Mouse (Mus musculus) megakaryocyte, embryonic 14.5 days (primary cell): ENCODE results near the gene Ifnl2. TPM values are rescaled to one million over a fixed set of nuclear protein-coding genes. Genes with fewer than 3 reads are reported as not detected.

ENCODE experiments used
- H3K27me3 ChIP-seq: replicated peaks from 2 replicates; pipeline ENCODE3; 2012; ENCODE audit warnings: inconsistent platforms
- H3K36me3 ChIP-seq: replicated peaks from 2 replicates; pipeline ENCODE3; 2012; ENCODE audit warnings: low read length, inconsistent platforms, mixed read lengths
- H3K4me1 ChIP-seq: 2 replicates; pipeline ENCODE4 v1.6.1; 2012; ENCODE audit warnings: inconsistent platforms
- H3K4me3 ChIP-seq: replicated peaks from 2 replicates; pipeline ENCODE3; 2012; ENCODE audit warnings: moderate library complexity, mild to moderate bottlenecking, inconsistent platforms
- H3K9me3 ChIP-seq: 2 replicates; pipeline ENCODE4 v1.6.1; 2012; ENCODE audit warnings: inconsistent platforms
- FLI1 ChIP-seq: IDR thresholded peaks from 2 replicates; pipeline ENCODE4 v1.6.1; 2012; ENCODE audit warnings: low read length, inconsistent platforms, mixed read lengths
- GATA1 ChIP-seq: IDR thresholded peaks from 3 replicates; pipeline ENCODE4 v1.6.1; 2012; ENCODE audit warnings: mixed read lengths, low read length, inconsistent platforms, borderline replicate concordance
- polyA plus RNA-seq: library from polyadenylated mRNA; stranded (reverse); fragments of >175 nt; gene quantifications from 2 replicates; pipeline ENCODE4 v1.2.3, GENCODE M21; 2012; ENCODE audit warnings: low replicate concordance; ENCODE audit not compliant: insufficient read depth

Ifnl2 gene
- polyA plus RNA-seq, 1 experiment, result not detected

- TF ChIP-seq FLI1 (no peak), GATA1 (no peak)
- Histone ChIP-seq H3K36me3 (no peaks in the 10 kb centered on the region), H3K4me1 (peaks cover 5% of the 10 kb centered on the region), H3K9me3 (peaks cover 12% of the 10 kb centered on the region), H3K27me3 (peaks cover 11% of the 10 kb centered on the region), H3K4me3 (no peak overlapping the region)
Measured at GRCm38 (mm10) chr7:28495426-28495825, 14.8 kb downstream of the Ifnl2 start.

DNA sequence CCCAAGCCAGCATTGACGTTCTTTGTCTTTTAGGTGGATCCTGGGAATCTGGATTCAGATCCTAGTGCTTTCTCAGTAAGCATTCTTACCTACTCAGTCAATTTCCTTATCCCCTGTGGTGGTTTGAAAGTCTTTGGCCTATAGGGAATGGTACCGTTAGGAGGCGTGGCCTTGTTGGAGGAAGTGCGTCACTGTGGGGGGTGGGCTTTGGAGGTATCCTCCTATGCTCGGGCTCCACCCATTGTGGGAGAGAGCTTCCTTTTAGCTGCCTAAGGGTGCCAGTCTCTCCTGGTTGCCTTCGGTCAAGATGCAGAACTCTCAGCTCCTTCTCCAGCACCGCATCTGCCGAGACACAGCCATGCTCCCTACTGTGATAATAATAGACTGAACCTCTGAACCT is 17.9 kb downstream of the Ifnl2 start:
- Histone ChIP-seq H3K9me3 (peaks cover 10% of the 10 kb centered on the region), H3K4me3 (no peak overlapping the region), H3K4me1 (peaks cover 18% of the 10 kb centered on the region), H3K27me3 (peaks cover 14% of the 10 kb centered on the region), H3K36me3 (no peaks in the 10 kb centered on the region)
- no peak for TF ChIP-seq GATA1
- TF ChIP-seq FLI1, result no peak

DNA sequence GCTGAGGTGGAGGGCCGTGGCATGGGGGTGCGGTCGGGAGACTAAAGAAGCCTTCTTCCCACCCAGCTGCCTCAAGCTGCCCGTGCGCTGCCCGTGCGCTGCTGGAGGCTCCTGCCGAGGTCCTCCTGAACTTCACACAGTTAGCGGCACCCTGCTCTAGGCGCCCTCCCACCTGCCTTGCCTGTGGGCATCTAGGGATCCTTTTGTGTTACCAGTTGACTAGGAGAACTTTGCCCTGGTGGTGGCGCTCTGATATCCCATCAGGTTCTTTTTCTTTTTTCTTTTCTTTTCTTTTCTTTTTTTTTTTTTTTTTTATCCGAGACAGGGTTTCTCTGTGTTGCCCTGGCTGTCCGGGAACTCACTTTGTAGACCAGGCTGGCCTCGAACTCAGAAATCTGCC is 19.4 kb downstream of the Ifnl2 start:
- H3K36me3 ChIP-seq, result no peaks in the 10 kb centered on the region
- peaks cover 10% of the 10 kb centered on the region for H3K27me3 ChIP-seq
- H3K9me3 ChIP-seq, result peaks cover 6% of the 10 kb centered on the region
- peaks cover 31% of the 10 kb centered on the region for H3K4me1 ChIP-seq
- no peak overlapping the region for H3K4me3 ChIP-seq
- no peak for TF ChIP-seq FLI1
- TF ChIP-seq GATA1, result no peak

- peaks cover 34% of the 10 kb centered on the region for H3K4me1 ChIP-seq
- H3K4me3 ChIP-seq, result peak overlapping the region; percentile 53
- H3K9me3 ChIP-seq, result peaks cover 6% of the 10 kb centered on the region
- no peak for TF ChIP-seq FLI1
- H3K36me3 ChIP-seq, result no peaks in the 10 kb centered on the region
- peaks cover 12% of the 10 kb centered on the region for H3K27me3 ChIP-seq
Measured at GRCm38 (mm10) chr7:28490410-28490809, 19.8 kb downstream of the Ifnl2 start.

GRCm38 (mm10) chr7:28488030-28488491 is 22.2 kb downstream of the Ifnl2 start:
- H3K9me3 ChIP-seq, result peaks cover 6% of the 10 kb centered on the region
- H3K4me3 ChIP-seq, result peak overlapping the region; percentile 47
- H3K27me3 ChIP-seq, result peaks cover 10% of the 10 kb centered on the region
- no peaks in the 10 kb centered on the region for H3K36me3 ChIP-seq
- no peak for TF ChIP-seq GATA1
- TF ChIP-seq FLI1, result no peak
- peaks cover 48% of the 10 kb centered on the region for H3K4me1 ChIP-seq

DNA sequence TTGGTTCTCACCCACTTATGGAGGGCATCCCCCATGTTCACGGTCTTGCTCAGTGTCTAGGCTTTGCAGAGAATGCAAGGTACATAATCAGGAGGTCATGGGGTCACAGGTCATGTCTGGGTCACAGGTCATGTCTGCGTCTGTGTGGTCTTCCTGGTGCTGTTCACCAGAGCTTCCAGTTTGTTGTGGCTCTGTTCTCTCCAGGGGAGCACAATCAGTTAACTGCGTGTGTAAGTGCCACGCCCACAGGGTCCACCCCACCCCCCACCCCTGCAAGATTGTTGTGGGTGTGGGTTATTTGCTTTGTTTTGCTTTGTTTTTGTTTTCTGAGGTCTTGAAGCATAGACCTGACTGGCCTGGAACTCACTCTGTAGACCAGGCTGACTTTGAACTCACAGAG is 26.1 kb downstream of the Ifnl2 start:
- no peak for TF ChIP-seq FLI1
- TF ChIP-seq GATA1, result no peak
- peaks cover 14% of the 10 kb centered on the region for H3K27me3 ChIP-seq
- no peak overlapping the region for H3K4me3 ChIP-seq
- peaks cover 50% of the 10 kb centered on the region for H3K4me1 ChIP-seq
- no peaks in the 10 kb centered on the region for H3K36me3 ChIP-seq
- no peaks in the 10 kb centered on the region for H3K9me3 ChIP-seq

- no peaks in the 10 kb centered on the region for H3K36me3 ChIP-seq
- peaks cover 16% of the 10 kb centered on the region for H3K27me3 ChIP-seq
- H3K4me3 ChIP-seq, result no peak overlapping the region
- peaks cover 52% of the 10 kb centered on the region for H3K4me1 ChIP-seq
- no peaks in the 10 kb centered on the region for H3K9me3 ChIP-seq
- no peak for TF ChIP-seq FLI1
- no peak for TF ChIP-seq GATA1
Measured at GRCm38 (mm10) chr7:28482854-28483253, 27.4 kb downstream of the Ifnl2 start.

DNA sequence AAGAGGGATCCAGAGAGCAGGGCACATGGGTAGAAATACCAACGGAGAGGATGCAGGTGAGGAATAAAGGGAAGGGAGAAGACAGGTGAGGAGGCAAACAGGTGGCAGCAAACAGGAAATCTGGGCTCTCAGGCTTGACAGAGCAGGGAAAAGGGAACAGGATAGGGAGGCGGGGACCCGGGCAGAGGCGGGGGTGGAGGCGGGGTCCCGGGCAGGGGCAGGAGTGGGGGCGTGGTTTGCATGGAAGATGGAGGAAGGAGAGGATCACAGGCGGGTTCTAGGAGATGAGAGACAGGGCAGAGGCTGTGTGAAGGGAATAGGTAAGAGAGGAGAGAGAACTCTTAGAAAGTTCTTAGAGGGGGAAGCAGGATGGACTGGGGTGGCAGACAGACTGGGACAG is 31.4 kb downstream of the Ifnl2 start:
- peak overlapping the region; percentile 23 for H3K4me3 ChIP-seq
- H3K9me3 ChIP-seq, result no peaks in the 10 kb centered on the region
- peaks cover 12% of the 10 kb centered on the region for H3K27me3 ChIP-seq
- H3K36me3 ChIP-seq, result no peaks in the 10 kb centered on the region
- TF ChIP-seq GATA1 (no peak), FLI1 (no peak)
- peaks cover 20% of the 10 kb centered on the region for H3K4me1 ChIP-seq

DNA sequence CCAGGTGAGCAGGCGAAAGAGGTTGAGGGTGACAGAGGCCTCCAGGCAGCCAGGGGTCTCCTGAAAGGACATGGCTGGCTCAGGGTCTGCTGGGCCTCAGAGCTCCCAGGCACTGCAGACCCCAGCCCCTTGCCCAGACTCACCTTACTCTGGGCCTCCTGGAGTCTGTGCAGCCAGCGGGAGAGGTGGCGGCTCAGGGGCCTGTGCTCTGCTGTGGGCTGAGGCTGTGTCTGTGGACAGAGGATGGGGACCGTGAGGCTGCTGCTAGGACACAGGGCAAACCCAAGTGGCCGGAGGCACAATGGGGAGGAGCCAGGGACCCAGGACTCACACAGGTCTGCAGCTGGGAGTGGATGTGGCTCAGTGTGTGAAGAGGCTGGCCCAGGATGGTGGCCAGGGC is 32.9 kb downstream of the Ifnl2 start:
- H3K27me3 ChIP-seq, result peaks cover 12% of the 10 kb centered on the region
- no peak overlapping the region for H3K4me3 ChIP-seq
- no peaks in the 10 kb centered on the region for H3K36me3 ChIP-seq
- peaks cover 19% of the 10 kb centered on the region for H3K4me1 ChIP-seq
- TF ChIP-seq FLI1 (no peak), GATA1 (no peak)
- no peaks in the 10 kb centered on the region for H3K9me3 ChIP-seq

GRCm38 (mm10) chr7:28476191-28476590 is 34.1 kb downstream of the Ifnl2 start:
- H3K27me3 ChIP-seq, result peaks cover 10% of the 10 kb centered on the region
- H3K9me3 ChIP-seq, result no peaks in the 10 kb centered on the region
- H3K4me1 ChIP-seq, result peaks cover 26% of the 10 kb centered on the region
- no peak for TF ChIP-seq FLI1
- TF ChIP-seq GATA1, result no peak
- H3K36me3 ChIP-seq, result no peaks in the 10 kb centered on the region
- H3K4me3 ChIP-seq, result no peak overlapping the region

- H3K4me3 ChIP-seq, result peak overlapping the region; percentile 42
- no peaks in the 10 kb centered on the region for H3K36me3 ChIP-seq
- peaks cover 39% of the 10 kb centered on the region for H3K4me1 ChIP-seq
- TF ChIP-seq FLI1 (no peak), GATA1 (no peak)
- no peaks in the 10 kb centered on the region for H3K9me3 ChIP-seq
- no peaks in the 10 kb centered on the region for H3K27me3 ChIP-seq
Measured at GRCm38 (mm10) chr7:28467213-28467751, 43.0 kb downstream of the Ifnl2 start.

DNA sequence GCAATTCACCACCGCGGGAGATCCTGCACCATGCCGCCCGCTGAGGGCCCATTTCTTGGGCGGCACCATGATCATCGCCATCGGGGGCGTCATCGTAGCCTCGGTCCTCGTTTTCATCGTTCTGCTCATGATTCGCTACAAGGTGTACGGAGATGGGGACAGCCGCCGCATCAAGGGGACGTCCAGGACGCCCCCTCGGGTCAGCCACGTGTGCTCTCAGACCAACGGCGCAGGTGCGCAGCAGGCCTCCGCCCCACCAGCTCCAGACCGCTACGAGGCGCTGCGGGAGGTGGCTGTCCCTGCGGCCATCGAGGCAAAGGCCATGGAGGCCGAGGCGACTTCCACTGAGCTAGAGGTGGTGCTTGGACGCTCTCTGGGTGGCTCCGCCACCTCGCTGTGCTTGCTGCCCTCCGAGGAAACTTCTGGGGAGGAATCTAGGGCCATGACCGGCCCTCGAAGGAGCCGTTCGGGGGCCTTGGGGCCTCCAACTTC is 43.5 kb downstream of the Ifnl2 start:
- H3K36me3 ChIP-seq, result no peaks in the 10 kb centered on the region
- H3K27me3 ChIP-seq, result no peaks in the 10 kb centered on the region
- H3K4me3 ChIP-seq, result no peak overlapping the region
- H3K4me1 ChIP-seq, result peaks cover 40% of the 10 kb centered on the region
- no peak for TF ChIP-seq GATA1
- TF ChIP-seq FLI1, result no peak
- no peaks in the 10 kb centered on the region for H3K9me3 ChIP-seq
